Mouse (Mus musculus): ENCODE data around the gene Cilp. TPM values are rescaled to one million over a fixed set of nuclear protein-coding genes. Genes with fewer than 3 reads are reported as not detected.

Gene Cilp
- polyA plus RNA-seq, 1 experiment from 2014 or later, result 1.0 TPM

GRCm38 (mm10) chr9:65230250-65230649 lies 34.7 kb upstream of the Cilp start:
- no peak overlapping the region for H3K4me3 ChIP-seq (ENCODE audit: low read depth, low read length)
- H3K4me2 ChIP-seq (replicated peaks; ENCODE audit: low read depth, low read length), result no peak overlapping the region
- no peaks in the 10 kb centered on the region for H3K9me3 ChIP-seq (ENCODE audit: control insufficient read depth, low read depth, low read length)
- H3K9ac ChIP-seq (replicated peaks; ENCODE audit: low read depth, low read length), result no peak overlapping the region
- ATAC-seq (ENCODE audit: insufficient number of reproducible peaks, insufficient read depth, low FRiP score, low read depth), result no peak
- 0 out of 2 replicates have a peak, but pooled peaks cover 3% of the 10 kb centered on the region for H3K27me3 ChIP-seq (ENCODE audit: control insufficient read depth, insufficient read depth, low read length)
- no peaks in the 10 kb centered on the region for H3K36me3 ChIP-seq (ENCODE audit: control insufficient read depth, insufficient read depth, low read length)
- 75% methylated on average over 6 of the region's 6 CpGs for WGBS
- H3K27ac ChIP-seq (ENCODE audit: low read length), result no peak overlapping the region
- no peaks in the 10 kb centered on the region for H3K4me1 ChIP-seq (ENCODE audit: control insufficient read depth, insufficient read depth, low read length)

GRCm38 (mm10) chr9:65231284-65231683 lies 33.7 kb upstream of the Cilp start:
- Histone ChIP-seq H3K4me3 (ENCODE audit: low read depth, low read length) (no peak overlapping the region), H3K36me3 (ENCODE audit: control insufficient read depth, insufficient read depth, low read length) (no peaks in the 10 kb centered on the region), H3K9me3 (ENCODE audit: control insufficient read depth, low read depth, low read length) (no peaks in the 10 kb centered on the region), H3K27me3 (ENCODE audit: control insufficient read depth, insufficient read depth, low read length) (no peaks in the 10 kb centered on the region), H3K4me2 (replicated peaks; ENCODE audit: low read depth, low read length) (no peak overlapping the region), H3K27ac (ENCODE audit: low read length) (no peak overlapping the region), H3K9ac (replicated peaks; ENCODE audit: low read depth, low read length) (no peak overlapping the region), H3K4me1 (ENCODE audit: control insufficient read depth, insufficient read depth, low read length) (no peaks in the 10 kb centered on the region)
- WGBS, result 56% methylated on average over 8 of the region's 8 CpGs
- no peak for ATAC-seq (ENCODE audit: insufficient number of reproducible peaks, insufficient read depth, low FRiP score, low read depth)

GRCm38 (mm10) chr9:65233243-65233985 lies 31.6 kb upstream of the Cilp start:
- ATAC-seq (ENCODE audit: insufficient number of reproducible peaks, insufficient read depth, low FRiP score, low read depth), result no peak
- no peak overlapping the region for H3K9ac ChIP-seq (replicated peaks; ENCODE audit: low read depth, low read length)
- H3K27ac ChIP-seq (ENCODE audit: low read length), result no peak overlapping the region
- no peaks in the 10 kb centered on the region for H3K27me3 ChIP-seq (ENCODE audit: control insufficient read depth, insufficient read depth, low read length)
- H3K4me1 ChIP-seq (ENCODE audit: control insufficient read depth, insufficient read depth, low read length), result peaks cover 10% of the 10 kb centered on the region
- H3K9me3 ChIP-seq (ENCODE audit: control insufficient read depth, low read depth, low read length), result no peaks in the 10 kb centered on the region
- H3K36me3 ChIP-seq (ENCODE audit: control insufficient read depth, insufficient read depth, low read length), result no peaks in the 10 kb centered on the region
- 85% methylated on average over 9 of the region's 9 CpGs for WGBS
- H3K4me2 ChIP-seq (replicated peaks; ENCODE audit: low read depth, low read length), result no peak overlapping the region
- H3K4me3 ChIP-seq (ENCODE audit: low read depth, low read length), result no peak overlapping the region

- Histone ChIP-seq H3K4me2 (replicated peaks; ENCODE audit: low read depth, low read length) (no peak overlapping the region), H3K36me3 (ENCODE audit: control insufficient read depth, insufficient read depth, low read length) (no peaks in the 10 kb centered on the region), H3K9me3 (ENCODE audit: control insufficient read depth, low read depth, low read length) (no peaks in the 10 kb centered on the region), H3K4me1 (ENCODE audit: control insufficient read depth, insufficient read depth, low read length) (peaks cover 10% of the 10 kb centered on the region), H3K27me3 (ENCODE audit: control insufficient read depth, insufficient read depth, low read length) (no peaks in the 10 kb centered on the region), H3K9ac (replicated peaks; ENCODE audit: low read depth, low read length) (no peak overlapping the region), H3K4me3 (ENCODE audit: low read depth, low read length) (no peak overlapping the region), H3K27ac (ENCODE audit: low read length) (no peak overlapping the region)
- no peak for ATAC-seq (ENCODE audit: insufficient number of reproducible peaks, insufficient read depth, low FRiP score, low read depth)
- 66% methylated on average over 3 of the region's 3 CpGs for WGBS
Measured at GRCm38 (mm10) chr9:65234734-65235133, 30.2 kb upstream of the Cilp start.

- ATAC-seq (ENCODE audit: insufficient number of reproducible peaks, insufficient read depth, low FRiP score, low read depth), result no peak
- no peaks in the 10 kb centered on the region for H3K27me3 ChIP-seq (ENCODE audit: control insufficient read depth, insufficient read depth, low read length)
- peaks cover 10% of the 10 kb centered on the region for H3K4me1 ChIP-seq (ENCODE audit: control insufficient read depth, insufficient read depth, low read length)
- H3K36me3 ChIP-seq (ENCODE audit: control insufficient read depth, insufficient read depth, low read length), result no peaks in the 10 kb centered on the region
- H3K4me3 ChIP-seq (ENCODE audit: low read depth, low read length), result no peak overlapping the region
- H3K9me3 ChIP-seq (ENCODE audit: control insufficient read depth, low read depth, low read length), result no peaks in the 10 kb centered on the region
- H3K9ac ChIP-seq (replicated peaks; ENCODE audit: low read depth, low read length), result no peak overlapping the region
- no peak overlapping the region for H3K4me2 ChIP-seq (replicated peaks; ENCODE audit: low read depth, low read length)
- WGBS, result 34% methylated on average over 1 of the region's 1 CpGs
- H3K27ac ChIP-seq (ENCODE audit: low read length), result no peak overlapping the region
Measured at GRCm38 (mm10) chr9:65235601-65236000, 29.4 kb upstream of the Cilp start.

- H3K4me1 ChIP-seq (ENCODE audit: control insufficient read depth, insufficient read depth, low read length), result peaks cover 10% of the 10 kb centered on the region
- H3K27ac ChIP-seq (ENCODE audit: low read length), result peak overlapping the region; percentile 15; the same call in 1 of the 2 replicates
- no peak overlapping the region for H3K4me3 ChIP-seq (ENCODE audit: low read depth, low read length)
- ATAC-seq (ENCODE audit: insufficient number of reproducible peaks, insufficient read depth, low FRiP score, low read depth), result no peak
- H3K36me3 ChIP-seq (ENCODE audit: control insufficient read depth, insufficient read depth, low read length), result no peaks in the 10 kb centered on the region
- no peaks in the 10 kb centered on the region for H3K27me3 ChIP-seq (ENCODE audit: control insufficient read depth, insufficient read depth, low read length)
- no peaks in the 10 kb centered on the region for H3K9me3 ChIP-seq (ENCODE audit: control insufficient read depth, low read depth, low read length)
- H3K4me2 ChIP-seq (replicated peaks; ENCODE audit: low read depth, low read length), result no peak overlapping the region
- no peak overlapping the region for H3K9ac ChIP-seq (replicated peaks; ENCODE audit: low read depth, low read length)
- WGBS, result 50% methylated on average over 11 of the region's 11 CpGs
Measured at GRCm38 (mm10) chr9:65237616-65238015, 27.4 kb upstream of the Cilp start.

- H3K4me3 ChIP-seq (ENCODE audit: low read depth, low read length), result no peak overlapping the region
- H3K4me1 ChIP-seq (ENCODE audit: control insufficient read depth, insufficient read depth, low read length), result peaks cover 17% of the 10 kb centered on the region
- H3K9ac ChIP-seq (replicated peaks; ENCODE audit: low read depth, low read length), result no peak overlapping the region
- H3K9me3 ChIP-seq (ENCODE audit: control insufficient read depth, low read depth, low read length), result no peaks in the 10 kb centered on the region
- no peaks in the 10 kb centered on the region for H3K27me3 ChIP-seq (ENCODE audit: control insufficient read depth, insufficient read depth, low read length)
- H3K27ac ChIP-seq (ENCODE audit: low read length), result peak overlapping the region; percentile 62; the same call in 1 of the 2 replicates
- ATAC-seq (ENCODE audit: insufficient number of reproducible peaks, insufficient read depth, low FRiP score, low read depth), result no peak
- no peak overlapping the region for H3K4me2 ChIP-seq (replicated peaks; ENCODE audit: low read depth, low read length)
- H3K36me3 ChIP-seq (ENCODE audit: control insufficient read depth, insufficient read depth, low read length), result no peaks in the 10 kb centered on the region
- 29% methylated on average over 13 of the region's 13 CpGs for WGBS
Measured at GRCm38 (mm10) chr9:65238191-65238760, 26.7 kb upstream of the Cilp start.

GRCm38 (mm10) chr9:65239176-65239575 lies 25.8 kb upstream of the Cilp start:
- H3K9me3 ChIP-seq (ENCODE audit: control insufficient read depth, low read depth, low read length), result no peaks in the 10 kb centered on the region
- no peak for ATAC-seq (ENCODE audit: insufficient number of reproducible peaks, insufficient read depth, low FRiP score, low read depth)
- no peaks in the 10 kb centered on the region for H3K36me3 ChIP-seq (ENCODE audit: control insufficient read depth, insufficient read depth, low read length)
- H3K4me1 ChIP-seq (ENCODE audit: control insufficient read depth, insufficient read depth, low read length), result peaks cover 26% of the 10 kb centered on the region
- H3K4me2 ChIP-seq (replicated peaks; ENCODE audit: low read depth, low read length), result no peak overlapping the region
- no peak overlapping the region for H3K9ac ChIP-seq (replicated peaks; ENCODE audit: low read depth, low read length)
- H3K27me3 ChIP-seq (ENCODE audit: control insufficient read depth, insufficient read depth, low read length), result no peaks in the 10 kb centered on the region
- no peak overlapping the region for H3K4me3 ChIP-seq (ENCODE audit: low read depth, low read length)
- H3K27ac ChIP-seq (ENCODE audit: low read length), result no peak overlapping the region
- WGBS, result 70% methylated on average over 4 of the region's 4 CpGs

Data from stomach, embryonic 14.5 days (tissue).